Mouse (Mus musculus) CH12.LX (cell line): ENCODE data around the gene Romo1.

Source experiments
- CTCF ChIP-seq, 2 experiments: IDR thresholded peaks in 1 of 2; conservative IDR thresholded peaks in 1 of 2; 2 replicates each; pipeline ENCODE4 v1.5.1; 2011 to 2012; ENCODE audit warnings: low read depth in 2 of 2, low read length in 2 of 2, improper control_type of control experiment in 1 of 2, inconsistent platforms in 1 of 2, mild to moderate bottlenecking in 1 of 2, moderate library complexity in 1 of 2
- E2F4 ChIP-seq: IDR thresholded peaks from 2 replicates; pipeline ENCODE4 v1.6.1; 2011; ENCODE audit warnings: low read depth, low read length, improper control_type of control experiment; ENCODE audit not compliant: insufficient replicate concordance
- ETS1 ChIP-seq: conservative IDR thresholded peaks from 2 replicates; pipeline ENCODE4 v1.6.1; 2012; ENCODE audit warnings: low read depth, mild to moderate bottlenecking, inconsistent platforms, low read length, improper control_type of control experiment, moderate library complexity
- JUND ChIP-seq: conservative IDR thresholded peaks from 2 replicates; pipeline ENCODE4 v1.6.1; 2011; ENCODE audit warnings: low read depth, low read length, improper control_type of control experiment
- MAFK ChIP-seq: IDR thresholded peaks from 2 replicates; pipeline ENCODE4 v1.6.1; 2011; ENCODE audit warnings: low read length, improper control_type of control experiment; ENCODE audit not compliant: insufficient replicate concordance
- MAZ ChIP-seq: IDR thresholded peaks from 2 replicates; pipeline ENCODE4 v1.6.1; 2012; ENCODE audit warnings: low read depth, mild to moderate bottlenecking, inconsistent platforms, low read length, improper control_type of control experiment, moderate library complexity
- NELFE ChIP-seq: IDR thresholded peaks from 2 replicates; pipeline ENCODE4 v1.6.1; 2011; ENCODE audit warnings: low read depth, low read length, improper control_type of control experiment
- NRF1 ChIP-seq: IDR thresholded peaks from 2 replicates; pipeline ENCODE4 v1.6.1; 2014; ENCODE audit warnings: low read depth, mild to moderate bottlenecking, inconsistent platforms, low read length, improper control_type of control experiment, moderate library complexity
- RAD21 ChIP-seq: IDR thresholded peaks from 2 replicates; pipeline ENCODE4 v1.6.1; 2011; ENCODE audit warnings: low read depth, mild to moderate bottlenecking, low read length, improper control_type of control experiment, moderate library complexity
- ZC3H11A ChIP-seq: IDR thresholded peaks from 2 replicates; pipeline ENCODE4 v1.6.1; 2012; ENCODE audit warnings: low read depth, mild to moderate bottlenecking, inconsistent platforms, low read length, improper control_type of control experiment

DNA sequence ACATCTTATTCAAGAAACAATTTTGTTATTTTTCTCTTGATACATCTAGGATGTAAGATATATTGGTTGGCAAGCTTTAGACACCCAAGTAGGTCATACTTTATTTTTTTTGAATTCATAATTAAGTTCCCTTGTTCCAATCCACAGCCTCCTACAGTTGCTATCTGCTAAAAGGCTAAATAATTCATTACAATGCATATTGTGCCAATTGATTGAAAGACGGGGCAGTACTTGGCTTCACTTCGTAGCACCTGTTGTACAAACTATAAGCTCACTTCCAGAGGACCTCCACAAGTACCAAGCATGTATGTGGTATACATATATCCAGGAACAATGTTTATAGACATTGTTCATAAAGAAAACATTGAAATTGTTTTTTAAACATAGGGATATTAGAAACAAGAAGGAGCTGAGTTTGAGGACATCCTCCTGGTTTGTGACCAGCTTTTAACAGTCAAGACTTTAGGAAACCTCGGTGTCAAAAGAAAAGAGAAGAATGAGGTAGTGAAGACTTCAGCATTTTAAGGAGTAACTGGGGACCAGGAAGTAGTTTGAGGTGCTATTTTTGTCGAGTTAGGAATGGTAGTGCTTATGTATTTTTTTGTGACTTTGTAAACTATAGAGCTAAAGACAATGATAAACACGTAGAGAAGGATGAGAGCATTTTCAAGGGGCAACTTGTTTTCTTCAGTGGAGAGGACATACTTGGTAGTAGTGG lies 2.6 kb downstream of the Romo1 start:
- TF ChIP-seq E2F4 (no peak), NRF1 (no peak), CTCF (conservative IDR thresholded peaks at IDR 0.05 in 1 of 2, IDR thresholded peaks at IDR 0.05 in 1 of 2; ENCODE audit: low read depth in 2 of 2, low read length in 2 of 2) (no peak), MAFK (no peak), MAZ (no peak), RAD21 (no peak), JUND (no peak), ETS1 (no peak), ZC3H11A (no peak), NELFE (no peak)
